Mouse (Mus musculus): ENCODE results near the gene Thsd4. TPM values are rescaled to one million over a fixed set of nuclear protein-coding genes. Genes with fewer than 3 reads are reported as not detected.
A peak's percentile ranks its signal among the peaks of the same experiment; 100 is the strongest.

The Thsd4 gene
- polyA plus RNA-seq, 1 experiment: 1.7 TPM

DNA sequence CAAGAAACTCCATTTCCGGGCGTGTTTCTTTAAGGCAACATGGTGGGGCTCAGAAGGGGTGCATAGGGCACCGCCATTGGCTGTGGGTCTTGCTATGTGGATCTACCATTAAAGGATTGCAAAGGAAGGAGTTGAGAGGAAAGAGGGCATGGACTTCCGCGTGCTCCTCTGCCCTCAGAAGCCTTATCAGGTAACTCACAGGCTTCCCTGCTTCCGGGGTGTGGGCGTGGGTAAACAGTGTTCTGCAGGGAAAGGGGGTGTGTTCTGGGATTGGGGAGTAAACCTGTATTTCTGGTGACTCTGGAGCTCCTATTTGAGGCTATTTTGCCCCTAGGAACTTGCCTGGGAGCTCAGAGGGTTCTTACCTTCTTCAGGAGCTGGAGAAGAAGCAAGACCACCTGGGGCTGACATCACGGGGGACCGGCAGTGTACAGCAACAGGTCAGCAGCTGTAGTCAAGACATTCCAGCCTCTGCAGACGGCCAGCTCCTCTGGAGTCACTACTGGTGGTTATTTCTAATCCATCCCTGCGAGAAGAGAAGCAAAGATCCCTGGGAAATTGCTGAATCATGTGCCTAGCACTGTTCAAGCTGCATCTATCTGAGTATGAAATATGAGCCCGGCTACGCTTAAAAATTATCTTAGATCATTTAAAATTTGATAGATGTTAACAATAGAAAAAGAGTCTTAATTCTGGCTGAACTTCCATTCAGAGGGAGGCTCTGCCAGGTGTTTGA is 23.7 kb upstream of the Thsd4 start:
- H3K79me2 ChIP-seq (ENCODE audit: control insufficient read depth, insufficient read depth): no peaks in the 10 kb centered on the region
- no peak for TF ChIP-seq SRF (IDR thresholded peaks at IDR 0.05; ENCODE audit: control insufficient read depth, insufficient read length, low read depth)
- no peak for TF ChIP-seq TCF12 (IDR thresholded peaks at IDR 0.05; ENCODE audit: insufficient read depth, poor library complexity, severe bottlenecking)
- TF ChIP-seq MYOG (IDR thresholded peaks at IDR 0.05; ENCODE audit: control insufficient read depth in 1 of 3, insufficient read depth in 1 of 3, insufficient read length in 2 of 3, low read depth in 2 of 3): no peak
- no peak for TF ChIP-seq POLR2AphosphoS2 (IDR thresholded peaks at IDR 0.05; ENCODE audit: insufficient read length, low read depth)
- TF ChIP-seq MAX (IDR thresholded peaks at IDR 0.05; ENCODE audit: low read depth): no peak
- TF ChIP-seq MYOD1 (IDR thresholded peaks at IDR 0.05; ENCODE audit: control insufficient read depth in 1 of 3, insufficient read length in 2 of 3, low read depth in 2 of 3): no peak
- TF ChIP-seq CEBPB (IDR thresholded peaks at IDR 0.05; ENCODE audit: insufficient read depth, poor library complexity, severe bottlenecking): no peak
- TF ChIP-seq USF1 (IDR thresholded peaks at IDR 0.05; ENCODE audit: low read depth): no peak
- no peak for TF ChIP-seq REST (IDR thresholded peaks at IDR 0.05; ENCODE audit: insufficient read depth, insufficient read length)
- TF ChIP-seq POLR2A (IDR thresholded peaks at IDR 0.05; ENCODE audit: insufficient read length, low read depth): no peak
- TF ChIP-seq TCF3 (IDR thresholded peaks at IDR 0.05; ENCODE audit: insufficient read length, low read depth): no peak
- no peak for TF ChIP-seq E2F4 (IDR thresholded peaks at IDR 0.05; ENCODE audit: insufficient read depth)
- no peak overlapping the region for H3ac ChIP-seq (ENCODE audit: control insufficient read depth, insufficient read length)
- H3K4me3 ChIP-seq: no peak overlapping the region
- no peaks in the 10 kb centered on the region for H3K27me3 ChIP-seq (ENCODE audit: control insufficient read depth, insufficient read depth, insufficient read length)
- no peaks in the 10 kb centered on the region for H3K36me3 ChIP-seq (ENCODE audit: control insufficient read depth, insufficient read depth)
- H3K4me2 ChIP-seq (ENCODE audit: low read depth): no peak overlapping the region

DNA sequence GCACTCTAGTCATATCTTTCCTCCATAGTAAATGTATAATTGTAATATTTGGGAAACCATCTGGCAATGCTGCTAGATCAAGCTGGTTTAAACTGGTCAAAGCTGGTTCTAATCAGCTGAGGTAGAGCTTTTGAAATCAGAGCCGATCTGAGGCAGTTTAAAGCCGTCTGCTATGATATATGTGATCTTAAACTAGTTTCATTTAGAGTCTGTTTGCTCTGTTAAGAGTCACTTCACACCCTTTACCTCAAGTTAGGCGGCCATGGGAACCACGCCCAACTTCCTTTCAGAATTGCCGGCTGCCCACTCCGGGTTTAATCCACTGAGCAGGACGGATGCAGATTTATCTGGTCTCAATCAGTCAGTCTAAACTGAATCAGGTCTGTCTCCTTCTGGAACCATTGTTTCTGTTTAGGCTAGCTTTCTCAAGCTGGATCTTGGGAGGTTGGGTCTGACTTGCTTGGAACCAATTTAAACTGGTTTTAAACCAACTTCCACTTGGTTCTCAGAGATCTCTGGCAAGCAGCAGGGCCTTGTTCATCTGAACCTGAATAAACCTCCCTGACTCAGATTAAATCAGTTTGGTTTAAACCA is 21.7 kb upstream of the Thsd4 start:
- H3K79me2 ChIP-seq (ENCODE audit: control insufficient read depth, insufficient read depth): no peaks in the 10 kb centered on the region

DNA sequence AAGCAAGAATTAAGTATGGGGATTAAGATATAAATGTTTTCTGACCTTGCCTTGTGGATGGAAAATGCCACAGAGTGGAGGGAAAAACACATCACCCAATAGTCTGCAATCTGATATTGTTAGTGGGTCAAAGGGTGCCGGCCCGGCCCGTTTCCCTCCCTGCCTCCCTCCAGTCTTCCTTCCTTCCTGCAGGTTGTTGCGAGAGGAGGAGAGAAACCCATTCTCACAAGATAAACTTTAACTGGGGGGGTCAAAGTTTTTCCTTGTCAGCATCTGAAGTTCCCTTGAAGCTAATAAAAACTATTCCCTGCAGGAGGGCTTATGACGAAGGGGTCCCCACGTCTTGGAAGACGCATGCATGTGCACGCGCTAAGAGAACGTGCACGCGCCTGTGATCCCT is 8.5 kb upstream of the Thsd4 start:
- no peaks in the 10 kb centered on the region for H3K79me2 ChIP-seq (ENCODE audit: control insufficient read depth, insufficient read depth)
- no peak for TF ChIP-seq POLR2AphosphoS2 (IDR thresholded peaks at IDR 0.05; ENCODE audit: insufficient read length, low read depth)
- no peak for TF ChIP-seq USF1 (IDR thresholded peaks at IDR 0.05; ENCODE audit: low read depth)
- no peak for TF ChIP-seq TCF12 (IDR thresholded peaks at IDR 0.05; ENCODE audit: insufficient read depth, poor library complexity, severe bottlenecking)
- no peak for TF ChIP-seq MYOG (IDR thresholded peaks at IDR 0.05; ENCODE audit: control insufficient read depth in 1 of 3, insufficient read depth in 1 of 3, insufficient read length in 2 of 3, low read depth in 2 of 3)
- no peak for TF ChIP-seq E2F4 (IDR thresholded peaks at IDR 0.05; ENCODE audit: insufficient read depth)
- TF ChIP-seq CEBPB (IDR thresholded peaks at IDR 0.05; ENCODE audit: insufficient read depth, poor library complexity, severe bottlenecking): no peak
- no peak for TF ChIP-seq TCF3 (IDR thresholded peaks at IDR 0.05; ENCODE audit: insufficient read length, low read depth)
- TF ChIP-seq MAX (IDR thresholded peaks at IDR 0.05; ENCODE audit: low read depth): no peak
- TF ChIP-seq SRF (IDR thresholded peaks at IDR 0.05; ENCODE audit: control insufficient read depth, insufficient read length, low read depth): no peak
- no peak for TF ChIP-seq REST (IDR thresholded peaks at IDR 0.05; ENCODE audit: insufficient read depth, insufficient read length)
- TF ChIP-seq POLR2A (IDR thresholded peaks at IDR 0.05; ENCODE audit: insufficient read length, low read depth): no peak
- no peak for TF ChIP-seq MYOD1 (IDR thresholded peaks at IDR 0.05; ENCODE audit: control insufficient read depth in 1 of 3, insufficient read length in 2 of 3, low read depth in 2 of 3)
- no peaks in the 10 kb centered on the region for H3K27me3 ChIP-seq (ENCODE audit: control insufficient read depth, insufficient read depth, insufficient read length)
- H3K36me3 ChIP-seq (ENCODE audit: control insufficient read depth, insufficient read depth): no peaks in the 10 kb centered on the region
- H3K4me2 ChIP-seq (ENCODE audit: low read depth): peak overlapping the region; percentile 24
- no peak overlapping the region for H3ac ChIP-seq (ENCODE audit: control insufficient read depth, insufficient read length)
- no peak overlapping the region for H3K4me3 ChIP-seq

More for the DNA sequence above, 21.7 kb upstream of the Thsd4 start:
- Histone ChIP-seq H3K4me2 (ENCODE audit: low read depth) (no peak overlapping the region), H3K27me3 (ENCODE audit: control insufficient read depth, insufficient read depth, insufficient read length) (no peaks in the 10 kb centered on the region), H3K36me3 (ENCODE audit: control insufficient read depth, insufficient read depth) (no peaks in the 10 kb centered on the region), H3ac (ENCODE audit: control insufficient read depth, insufficient read length) (no peak overlapping the region), H3K4me3 (no peak overlapping the region)
- no peak for TF ChIP-seq MYOD1 (IDR thresholded peaks at IDR 0.05; ENCODE audit: control insufficient read depth in 1 of 3, insufficient read length in 2 of 3, low read depth in 2 of 3)
- TF ChIP-seq TCF3 (IDR thresholded peaks at IDR 0.05; ENCODE audit: insufficient read length, low read depth): no peak
- no peak for TF ChIP-seq SRF (IDR thresholded peaks at IDR 0.05; ENCODE audit: control insufficient read depth, insufficient read length, low read depth)
- TF ChIP-seq CEBPB (IDR thresholded peaks at IDR 0.05; ENCODE audit: insufficient read depth, poor library complexity, severe bottlenecking): no peak
- no peak for TF ChIP-seq MYOG (IDR thresholded peaks at IDR 0.05; ENCODE audit: control insufficient read depth in 1 of 3, insufficient read depth in 1 of 3, insufficient read length in 2 of 3, low read depth in 2 of 3)
- no peak for TF ChIP-seq MAX (IDR thresholded peaks at IDR 0.05; ENCODE audit: low read depth)
- no peak for TF ChIP-seq USF1 (IDR thresholded peaks at IDR 0.05; ENCODE audit: low read depth)
- no peak for TF ChIP-seq POLR2A (IDR thresholded peaks at IDR 0.05; ENCODE audit: insufficient read length, low read depth)
- no peak for TF ChIP-seq E2F4 (IDR thresholded peaks at IDR 0.05; ENCODE audit: insufficient read depth)
- TF ChIP-seq POLR2AphosphoS2 (IDR thresholded peaks at IDR 0.05; ENCODE audit: insufficient read length, low read depth): no peak
- no peak for TF ChIP-seq TCF12 (IDR thresholded peaks at IDR 0.05; ENCODE audit: insufficient read depth, poor library complexity, severe bottlenecking)
- TF ChIP-seq REST (IDR thresholded peaks at IDR 0.05; ENCODE audit: insufficient read depth, insufficient read length): no peak

DNA sequence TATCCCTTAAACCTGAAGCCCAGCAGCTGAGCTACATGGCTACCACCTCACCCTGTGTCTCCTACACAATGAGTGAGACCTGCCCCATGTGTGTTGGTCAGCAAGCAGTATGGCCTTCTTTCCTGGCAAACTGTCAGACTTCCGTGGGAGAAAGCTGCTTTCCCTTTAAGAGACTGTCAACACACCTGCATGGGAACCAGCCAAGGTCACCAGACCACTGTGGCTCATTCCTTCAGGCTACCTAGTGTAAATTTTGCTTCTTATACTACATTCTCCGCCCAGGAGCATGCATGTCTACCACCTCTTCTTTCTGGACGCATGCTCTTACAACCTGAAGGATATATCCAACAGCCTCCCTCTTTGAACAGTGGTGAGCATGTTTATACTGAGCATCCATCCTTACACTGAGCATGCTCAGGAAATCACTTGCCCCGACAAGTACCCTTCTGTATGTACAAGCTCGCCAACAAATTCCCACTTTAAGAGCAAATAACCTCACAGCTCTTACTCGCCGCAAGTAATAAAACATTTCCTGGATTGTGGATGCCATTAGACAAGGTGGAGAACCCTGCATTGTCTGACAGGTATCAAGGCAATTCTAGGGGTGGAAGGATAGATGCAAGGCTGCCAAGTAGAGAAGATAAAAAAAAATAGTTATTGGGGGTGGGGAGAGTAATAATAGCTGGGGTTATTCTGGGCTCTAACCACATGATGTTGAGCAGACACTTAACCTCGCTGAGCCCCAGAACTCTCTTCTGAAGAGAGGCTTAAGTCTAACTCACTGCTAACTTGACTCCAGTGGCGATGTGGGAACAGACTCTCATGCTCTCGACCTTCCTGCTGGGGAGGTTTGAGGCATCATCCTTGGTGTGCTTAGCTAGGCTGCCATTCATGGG is 7.8 kb upstream of the Thsd4 start:
- no peak for TF ChIP-seq SRF (IDR thresholded peaks at IDR 0.05; ENCODE audit: control insufficient read depth, insufficient read length, low read depth)
- no peak for TF ChIP-seq TCF12 (IDR thresholded peaks at IDR 0.05; ENCODE audit: insufficient read depth, poor library complexity, severe bottlenecking)
- TF ChIP-seq CEBPB (IDR thresholded peaks at IDR 0.05; ENCODE audit: insufficient read depth, poor library complexity, severe bottlenecking): no peak
- no peak for TF ChIP-seq MYOD1 (IDR thresholded peaks at IDR 0.05; ENCODE audit: control insufficient read depth in 1 of 3, insufficient read length in 2 of 3, low read depth in 2 of 3)
- no peak for TF ChIP-seq POLR2A (IDR thresholded peaks at IDR 0.05; ENCODE audit: insufficient read length, low read depth)
- no peak for TF ChIP-seq MYOG (IDR thresholded peaks at IDR 0.05; ENCODE audit: control insufficient read depth in 1 of 3, insufficient read depth in 1 of 3, insufficient read length in 2 of 3, low read depth in 2 of 3)
- no peak for TF ChIP-seq POLR2AphosphoS2 (IDR thresholded peaks at IDR 0.05; ENCODE audit: insufficient read length, low read depth)
- no peak for TF ChIP-seq REST (IDR thresholded peaks at IDR 0.05; ENCODE audit: insufficient read depth, insufficient read length)
- TF ChIP-seq MAX (IDR thresholded peaks at IDR 0.05; ENCODE audit: low read depth): no peak
- TF ChIP-seq TCF3 (IDR thresholded peaks at IDR 0.05; ENCODE audit: insufficient read length, low read depth): no peak
- no peak for TF ChIP-seq USF1 (IDR thresholded peaks at IDR 0.05; ENCODE audit: low read depth)
- TF ChIP-seq E2F4 (IDR thresholded peaks at IDR 0.05; ENCODE audit: insufficient read depth): no peak
- H3ac ChIP-seq (ENCODE audit: control insufficient read depth, insufficient read length): no peak overlapping the region
- H3K4me2 ChIP-seq (ENCODE audit: low read depth): peak overlapping the region; percentile 24
- H3K4me3 ChIP-seq: no peak overlapping the region
- H3K36me3 ChIP-seq (ENCODE audit: control insufficient read depth, insufficient read depth): no peaks in the 10 kb centered on the region
- no peaks in the 10 kb centered on the region for H3K79me2 ChIP-seq (ENCODE audit: control insufficient read depth, insufficient read depth)
- H3K27me3 ChIP-seq (ENCODE audit: control insufficient read depth, insufficient read depth, insufficient read length): no peaks in the 10 kb centered on the region

Measured in myocyte (in vitro differentiated cells).